Mouse (Mus musculus): Measurements from ENCODE around the gene Zfp12.

DNA sequence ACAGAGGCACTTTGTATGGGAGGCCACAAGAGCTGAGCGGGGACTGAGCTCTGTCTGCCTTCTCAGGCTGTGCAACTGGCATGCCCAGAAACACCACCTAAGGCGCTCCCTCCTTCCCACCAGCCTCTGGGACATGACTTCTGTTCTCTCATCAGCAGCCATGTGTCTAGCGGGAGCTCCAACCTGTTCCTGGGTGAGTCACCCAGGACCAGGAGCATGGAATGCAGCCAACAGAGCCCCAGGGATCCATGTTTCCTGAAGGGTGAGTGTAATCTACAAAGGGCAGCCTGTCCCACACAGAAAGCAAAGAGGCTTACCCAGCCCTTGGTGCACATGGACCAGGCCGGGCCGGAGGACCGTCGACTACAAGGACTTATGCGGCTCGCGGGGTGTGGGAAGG is 29.7 kb downstream of the Zfp12 start:
- TF ChIP-seq ZNF384 (IDR thresholded peaks at IDR 0.05; ENCODE audit: low read depth, low read length) (no peak), CHD2 (IDR thresholded peaks at IDR 0.05; ENCODE audit: low read depth, low read length) (no peak), ZC3H11A (IDR thresholded peaks at IDR 0.05; ENCODE audit: borderline replicate concordance, low read depth, low read length) (no peak), HCFC1 (IDR thresholded peaks at IDR 0.05; ENCODE audit: borderline replicate concordance, insufficient read depth, low read length) (no peak), MAFK (IDR thresholded peaks at IDR 0.05; ENCODE audit: insufficient read depth, low read depth, low read length) (no peak)

Data from ES-E14 (cell line).